Mouse (Mus musculus) left cerebral cortex, postnatal 14 days (tissue): ENCODE results near the gene Rpl26. TPM values are rescaled to one million over a fixed set of nuclear protein-coding genes. Genes with fewer than 3 reads are reported as not detected.
A peak's percentile ranks its signal among the peaks of the same experiment; 100 is the strongest.

Source experiments
- DNase-seq, 2 experiments: peaks; one replicate each; pipeline ENCODE4 v3.0.0; 2021 to 2022; ENCODE audit warnings: low spot score in 2 of 2, mixed read lengths in 1 of 2
- intact Hi-C: fragments of 180-260 bp; cut with DNase I; formaldehyde crosslinking; loops from one replicate; pipeline ENCODE4 v1.15.1; 2025
- long read RNA-seq, 2 experiments: library from polyadenylated mRNA; stranded (forward); transcript quantifications; one replicate each; pipeline ENCODE4 v2.0.0; 2021
- total RNA-seq, 2 experiments: library from RNA; stranded (reverse); gene quantifications; 2 replicates each; pipeline ENCODE4 v1.2.3; 2021

The Rpl26 gene
- 100 to 1,000 TPM; 597 to 631 TPM for total RNA-seq
- long read RNA-seq, experiment 1, transcript Rpl26-204 (2 exons, 636 nt): minor isoform, 6 of 124 reads
- long read RNA-seq, experiment 1, transcript Rpl26-201 (4 exons, 526 nt): major isoform, 103 of 124 reads
- long read RNA-seq, experiment 1, partial matches to known transcripts: 9 of 124 reads
- long read RNA-seq, experiment 1, other reads (novel, unspliced or antisense): 5 of 124 reads
- long read RNA-seq, experiment 2, transcript Rpl26-204 (2 exons, 636 nt): minor isoform, 6 of 113 reads
- long read RNA-seq, experiment 2, transcript Rpl26-201 (4 exons, 526 nt): major isoform, 94 of 113 reads
- long read RNA-seq, experiment 2, partial matches to known transcripts: 5 of 113 reads
- long read RNA-seq, experiment 2, other reads (novel, unspliced or antisense): 8 of 113 reads

GRCm38 (mm10) chr11:68901351-68902046 is at the start of gene Rpl26:
Gene Rpl26, plus strand, starts transcription at chr11:68901583.
- DNase-seq: peak; percentile 99
- intact Hi-C loops: loop anchor here (5.0 kb wide), 1 partner anchor 66 kb away; the partner anchor contains the start of gene Slc25a35

DNA sequence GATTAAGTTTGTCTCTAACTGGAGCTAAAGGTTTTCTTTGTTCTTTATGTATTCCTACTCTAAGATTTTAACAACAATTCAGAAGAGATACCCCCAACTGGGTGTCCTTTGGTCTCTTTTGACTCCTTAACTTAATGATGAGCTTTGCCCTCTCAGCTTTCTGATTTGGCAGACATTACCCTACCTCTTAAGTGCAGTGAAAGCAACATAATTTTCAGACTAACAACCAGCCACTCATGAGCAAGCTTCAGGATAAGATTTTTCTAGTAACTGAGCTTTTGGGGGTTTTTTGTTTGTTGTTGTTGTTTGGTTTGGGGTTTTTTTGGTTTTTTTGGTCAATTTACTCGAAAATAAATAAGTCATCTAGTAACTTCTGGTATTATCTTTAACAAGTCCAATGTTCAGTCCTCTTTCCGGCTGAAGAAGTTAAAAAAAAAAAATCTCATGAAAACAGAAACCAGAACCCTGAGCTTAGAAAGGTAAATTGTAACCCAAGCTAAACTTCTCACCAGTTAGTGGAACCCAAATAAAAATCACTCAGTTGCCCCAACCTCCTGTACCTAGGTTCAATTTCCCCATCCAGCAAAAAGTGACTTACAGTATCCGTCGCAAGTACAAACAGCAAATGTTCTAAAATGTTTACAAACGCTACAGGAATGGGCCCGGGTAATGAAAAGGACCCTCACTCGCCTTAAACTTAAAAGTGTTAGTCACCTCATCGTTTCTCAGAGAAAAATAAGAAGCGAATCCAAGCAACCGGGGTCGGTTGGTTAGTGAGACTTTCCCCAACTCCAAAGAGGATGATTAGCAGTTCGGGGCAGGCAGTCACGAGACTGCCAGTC is 49.5 kb upstream of the Rpl26 start:
- intact Hi-C loops: no loop called here
- no peak for DNase-seq

- peak; percentile 48 to 56 for DNase-seq
- intact Hi-C loops: no loop called here
Measured at GRCm38 (mm10) chr11:68852486-68852901, 48.9 kb upstream of the Rpl26 start.

DNA sequence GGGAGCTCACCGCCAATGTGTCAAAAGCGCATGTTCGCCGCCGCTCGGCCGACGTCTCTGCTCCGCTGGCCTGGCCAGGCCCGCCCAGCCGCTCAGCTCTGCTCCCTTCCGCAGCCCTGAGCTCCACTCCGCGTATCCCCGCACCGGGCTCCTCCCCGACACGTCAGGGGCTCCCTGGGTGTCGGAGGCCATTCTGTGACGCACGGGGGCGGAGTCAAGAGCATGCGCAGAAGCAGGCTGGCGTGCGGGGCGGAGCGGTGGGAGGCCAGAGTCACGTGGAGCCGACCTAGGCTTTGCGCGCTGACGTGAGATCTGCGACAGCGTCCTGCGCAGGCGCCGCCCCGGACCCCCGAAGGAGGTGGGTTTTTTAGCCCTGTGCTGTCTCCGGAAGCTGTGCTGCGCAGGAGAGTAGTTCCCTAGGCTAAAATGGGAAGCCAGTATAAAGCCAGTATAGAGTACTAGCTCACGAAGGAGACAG is 48.4 kb upstream of the Rpl26 start:
- peak; percentile 99 to 100 for DNase-seq
- intact Hi-C loops: no loop called here

GRCm38 (mm10) chr11:68853611-68854401 is 47.6 kb upstream of the Rpl26 start:
- DNase-seq: no peak
- intact Hi-C loops: no loop called here

DNA sequence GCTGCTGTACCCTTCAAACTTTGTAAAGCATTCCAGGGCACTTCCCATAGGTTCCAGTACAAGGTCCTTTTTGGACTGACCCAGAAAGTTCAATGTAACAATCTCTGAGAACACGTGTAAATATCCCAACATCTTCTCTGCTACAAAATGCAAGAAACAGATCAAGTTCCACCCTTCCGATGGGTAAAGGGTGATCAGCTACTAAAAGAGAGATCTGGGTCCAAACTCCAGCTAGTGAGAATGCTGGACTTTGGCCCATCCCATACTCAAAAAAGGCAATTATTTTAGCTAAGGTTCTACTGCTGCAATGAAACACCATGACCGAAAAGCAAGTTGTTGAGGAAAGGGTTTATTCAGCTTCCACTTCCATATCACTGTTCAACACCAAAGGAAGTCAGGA is 46.8 kb upstream of the Rpl26 start:
- DNase-seq: no peak
- intact Hi-C loops: no loop called here

DNA sequence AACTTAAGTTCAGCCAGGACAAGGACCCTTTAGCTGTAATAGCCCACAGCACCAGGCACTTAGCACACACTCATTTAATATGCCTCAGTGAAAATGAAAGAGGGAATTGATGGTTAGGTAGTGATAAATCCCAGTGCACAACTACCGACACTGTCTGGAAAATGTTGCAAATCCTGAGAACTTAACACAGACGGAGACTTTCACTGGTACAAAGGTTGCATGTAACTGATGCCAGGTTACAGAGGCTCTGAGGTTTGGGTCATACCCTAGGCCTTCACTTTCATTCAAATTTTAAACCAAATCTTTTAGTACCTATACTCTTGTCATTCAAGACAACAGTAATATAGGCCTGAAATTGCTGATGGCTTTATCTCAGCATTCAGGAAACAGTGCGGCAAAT is 44.1 kb upstream of the Rpl26 start:
- DNase-seq: no peak
- intact Hi-C loops: no loop called here

DNA sequence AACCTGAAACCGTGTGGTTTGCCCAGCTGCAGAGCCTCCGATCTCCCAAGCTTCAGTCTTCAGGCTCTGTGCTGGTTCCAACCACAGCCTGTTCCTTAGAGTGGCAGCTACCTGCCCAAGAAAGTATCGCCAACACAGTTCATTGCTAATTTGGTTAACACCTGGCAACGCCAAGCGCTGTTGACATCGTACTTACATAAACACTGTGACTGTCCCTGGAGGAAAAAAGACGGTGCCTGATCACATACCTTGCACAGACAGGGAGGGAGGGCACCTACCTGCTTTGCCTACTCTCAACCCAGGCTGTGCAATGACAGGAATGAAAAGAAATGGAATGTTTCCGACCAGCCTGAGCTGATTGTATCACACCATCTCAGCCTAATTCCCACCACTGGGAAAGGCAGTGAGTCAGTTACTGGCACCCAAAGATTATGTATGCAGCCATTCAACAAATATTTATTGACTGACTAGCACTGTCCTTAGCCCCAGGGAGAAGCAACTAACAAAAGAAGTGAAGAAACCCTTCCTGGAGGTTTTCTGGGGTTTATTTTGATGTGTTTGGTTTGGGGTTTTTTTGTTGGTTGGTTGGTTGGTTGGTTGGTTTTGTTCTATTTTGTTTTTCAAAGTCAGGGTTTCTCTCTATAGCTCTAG is 41.3 kb upstream of the Rpl26 start:
- intact Hi-C loops: no loop called here
- no peak for DNase-seq

DNA sequence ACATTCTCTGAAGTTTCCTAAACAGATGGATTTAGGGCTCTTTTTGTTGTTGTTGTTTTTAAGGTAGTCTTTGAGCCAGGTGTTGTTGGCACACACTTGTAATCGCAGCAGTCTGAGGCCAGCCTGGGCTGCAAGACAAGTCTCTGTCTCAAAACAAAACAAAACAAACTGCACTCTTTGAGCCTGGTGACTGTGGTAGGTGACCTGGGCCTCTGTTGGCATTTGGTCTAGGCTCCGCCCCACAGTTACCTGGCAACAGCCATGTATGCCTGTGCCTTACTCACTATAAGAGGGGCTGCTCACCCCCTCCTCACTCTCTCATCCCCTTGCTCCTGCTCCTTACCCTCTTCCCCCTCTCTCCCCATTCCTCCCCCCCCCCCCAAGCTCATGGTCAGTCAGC is 39.1 kb upstream of the Rpl26 start:
- DNase-seq: no peak
- intact Hi-C loops: no loop called here

DNA sequence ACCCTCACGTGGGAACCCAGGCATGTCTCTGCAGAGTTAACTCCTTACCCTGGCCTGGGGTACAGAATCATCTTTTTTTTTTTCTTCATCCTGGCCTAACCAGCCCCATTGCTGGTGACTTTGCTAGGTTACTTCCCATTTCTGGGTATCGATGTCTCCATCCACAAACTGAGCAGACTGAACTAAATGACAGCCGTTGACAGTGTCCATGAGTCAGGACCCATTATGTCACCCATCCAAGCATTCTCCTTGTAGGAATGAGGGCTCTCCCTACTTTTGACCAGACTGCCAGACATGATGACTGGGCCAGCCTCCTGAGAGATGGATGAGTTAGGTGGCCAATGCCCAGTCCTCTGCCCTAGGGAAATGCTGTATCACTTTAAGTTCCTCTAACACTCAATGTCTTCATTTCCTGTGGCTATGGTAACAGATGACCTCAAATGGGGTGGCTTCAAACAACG is 37.7 kb upstream of the Rpl26 start:
- DNase-seq: no peak
- intact Hi-C loops: no loop called here

- intact Hi-C loops: no loop called here
- peak in 1 of 2 experiments; percentile 15 for DNase-seq
Measured at GRCm38 (mm10) chr11:68864544-68865189, 36.7 kb upstream of the Rpl26 start.

DNA sequence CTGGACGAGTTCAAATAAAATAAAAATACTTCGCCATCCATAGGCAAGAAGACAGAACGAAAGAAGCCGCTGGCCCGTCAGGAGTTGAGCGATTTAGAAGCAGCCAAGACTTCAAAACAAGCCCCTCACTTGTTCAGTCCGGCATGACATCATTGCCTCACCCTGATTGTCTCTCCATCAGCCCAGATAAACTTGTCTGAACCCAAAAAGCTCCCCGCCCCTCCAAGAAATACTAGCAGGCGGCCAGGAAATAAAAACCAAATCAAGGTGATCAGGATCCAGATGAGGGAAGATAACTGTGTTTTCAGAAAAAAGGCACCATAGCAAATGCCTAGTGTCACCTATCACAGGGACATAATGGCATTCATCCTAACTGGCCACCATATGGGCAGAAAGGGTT is 30.1 kb upstream of the Rpl26 start:
- intact Hi-C loops: no loop called here
- no peak for DNase-seq

- DNase-seq: no peak
- intact Hi-C loops: no loop called here
Measured at GRCm38 (mm10) chr11:68871748-68872147, 29.6 kb upstream of the Rpl26 start, which contains the start of gene Ndel1. Gene Ndel1, minus strand, starts transcription at chr11:68871858.

GRCm38 (mm10) chr11:68874841-68875240 is 26.5 kb upstream of the Rpl26 start:
- peak; percentile 54 to 71 for DNase-seq
- intact Hi-C loops: no loop called here

DNA sequence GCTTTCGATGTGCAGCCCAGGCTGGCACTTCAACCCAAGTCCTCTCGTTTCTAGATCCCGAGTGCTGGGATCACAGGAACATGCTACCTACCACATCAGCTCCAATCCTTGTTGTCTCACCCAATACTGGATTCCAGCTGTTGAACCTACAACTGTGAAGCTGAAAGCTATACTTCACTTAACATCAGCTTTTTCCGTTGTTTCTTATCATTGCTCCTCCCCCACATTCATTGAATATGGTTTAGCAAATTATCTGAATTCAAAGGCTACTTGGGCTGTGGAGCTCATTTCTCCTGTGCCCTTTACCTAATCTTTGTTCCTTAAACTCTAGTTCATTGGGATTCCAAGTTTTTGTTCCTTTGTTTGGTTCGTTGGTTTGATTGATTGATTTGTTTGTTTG is 22.6 kb upstream of the Rpl26 start:
- no peak for DNase-seq
- intact Hi-C loops: no loop called here

DNA sequence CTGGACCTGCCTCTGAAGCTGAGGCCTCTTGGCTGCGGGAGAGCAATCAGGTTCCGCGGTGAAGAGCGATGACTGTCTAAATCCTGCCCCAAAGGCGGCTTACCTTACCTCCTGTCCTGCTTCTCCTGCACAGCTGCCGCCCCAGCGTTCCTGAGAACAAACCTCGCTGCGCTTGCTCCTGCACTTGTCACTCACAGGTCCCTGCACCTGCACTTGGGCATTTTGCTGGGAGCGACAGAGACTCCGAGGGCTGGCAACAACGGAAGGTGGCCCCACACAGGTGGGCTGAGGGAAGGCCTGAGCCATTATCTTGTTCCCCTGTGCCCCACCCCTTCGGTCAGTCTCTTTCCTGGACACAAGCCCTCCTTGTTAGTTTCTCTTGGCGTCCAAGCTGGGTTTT is 19.3 kb upstream of the Rpl26 start:
- intact Hi-C loops: no loop called here
- no peak for DNase-seq

GRCm38 (mm10) chr11:68883843-68884242 is 17.5 kb upstream of the Rpl26 start:
- intact Hi-C loops: no loop called here
- DNase-seq: no peak

DNA sequence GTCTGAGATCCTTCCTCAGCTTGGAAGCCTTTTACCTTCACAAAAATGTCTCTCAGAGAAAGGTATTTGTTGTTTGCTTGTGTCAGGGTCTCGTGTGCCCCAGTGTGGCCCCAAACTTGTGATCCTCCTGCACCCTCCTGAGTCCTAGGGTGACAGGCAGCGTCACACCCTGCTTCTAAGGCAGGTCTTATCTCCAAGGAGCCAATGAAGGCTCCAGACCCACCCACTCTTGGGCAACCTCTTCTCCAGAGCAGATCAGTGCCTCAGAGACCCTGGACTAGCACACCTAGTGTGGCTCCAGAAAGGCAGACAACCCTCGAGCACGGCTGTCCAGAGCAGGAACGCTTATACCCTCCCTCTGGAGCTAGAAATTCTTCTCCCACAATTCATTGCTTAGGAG is 17.0 kb upstream of the Rpl26 start:
- no peak for DNase-seq
- intact Hi-C loops: no loop called here
